Mouse (Mus musculus) testis, adult 2 months (tissue): ENCODE data around the gene Mroh7. TPM values are rescaled to one million over a fixed set of nuclear protein-coding genes. Genes with fewer than 3 reads are reported as not detected.

Experiments used
- H3K27ac ChIP-seq: fragments of 200-500 bp; 2 replicates; pipeline ENCODE4 v1.5.1; 2012; ENCODE audit warnings: low read depth, low read length; ENCODE audit not compliant: control insufficient read depth, insufficient read depth
- H3K27me3 ChIP-seq: fragments of 200-500 bp; 2 replicates; pipeline ENCODE4 v1.6.1; 2012; ENCODE audit warnings: mild to moderate bottlenecking, low read length, moderate library complexity; ENCODE audit not compliant: control insufficient read depth, insufficient read depth
- H3K36me3 ChIP-seq: fragments of 200-500 bp; 2 replicates; pipeline ENCODE4 v1.6.1; 2012; ENCODE audit warnings: mild to moderate bottlenecking, low read length; ENCODE audit not compliant: control insufficient read depth, insufficient read depth
- H3K4me1 ChIP-seq: fragments of 200-500 bp; 2 replicates; pipeline ENCODE4 v1.6.1; 2012; ENCODE audit warnings: low read length; ENCODE audit not compliant: control insufficient read depth, insufficient read depth
- H3K4me3 ChIP-seq: fragments of 200-500 bp; 2 replicates; pipeline ENCODE4 v1.5.1; 2012; ENCODE audit warnings: low read depth, mild to moderate bottlenecking, low read length, moderate library complexity, mixed read lengths; ENCODE audit not compliant: control insufficient read depth
- CTCF ChIP-seq: fragments of 200-500 bp; IDR thresholded peaks from 2 replicates; pipeline ENCODE4 v1.5.1; 2012; ENCODE audit warnings: low read depth, mild to moderate bottlenecking, inconsistent platforms, low read length, moderate library complexity; ENCODE audit not compliant: control insufficient read depth, insufficient read depth, insufficient replicate concordance
- POLR2A ChIP-seq: fragments of 200-500 bp; IDR thresholded peaks from 2 replicates; pipeline ENCODE4 v1.6.1; 2012; ENCODE audit warnings: low read depth, mild to moderate bottlenecking, inconsistent platforms, low read length, moderate library complexity; ENCODE audit not compliant: control insufficient read depth
- polyA plus RNA-seq: library from polyadenylated mRNA; depleted of rRNA; stranded (reverse); fragments of >200 nt; gene quantifications from 2 replicates; pipeline ENCODE4 v1.2.3, GENCODE M21; 2012

Gene Mroh7
- polyA plus RNA-seq, 1 experiment: 166 TPM

DNA sequence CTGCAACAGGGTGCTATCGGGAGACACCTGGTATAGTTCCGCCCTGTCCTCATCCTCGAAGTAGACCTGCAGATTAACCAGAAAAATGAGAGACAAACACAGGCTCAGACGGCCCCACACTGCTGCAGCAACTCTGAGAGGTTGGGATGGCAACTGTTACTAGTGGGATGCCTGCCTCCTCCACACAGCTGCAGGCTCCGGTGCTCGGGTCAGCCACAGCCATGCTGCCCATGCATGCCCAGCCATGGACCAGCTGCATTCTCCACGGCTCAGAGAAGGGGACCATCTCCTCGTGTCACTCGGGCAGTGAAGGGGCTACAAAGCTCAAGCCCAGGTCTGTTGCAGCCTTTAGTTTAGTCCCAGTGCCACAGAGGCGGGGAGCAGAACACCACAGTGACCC, 65.1 kb downstream of the Mroh7 start:
- no peak for TF ChIP-seq CTCF
- TF ChIP-seq POLR2A: no peak
- H3K4me1 ChIP-seq: no peaks in the 10 kb centered on the region
- no peaks in the 10 kb centered on the region for H3K27me3 ChIP-seq
- no peak overlapping the region for H3K4me3 ChIP-seq
- peaks cover 8% of the 10 kb centered on the region for H3K36me3 ChIP-seq
- no peak overlapping the region for H3K27ac ChIP-seq

GRCm38 (mm10) chr4:106665269-106665668, 65.5 kb downstream of the Mroh7 start:
- H3K36me3 ChIP-seq: peaks cover 8% of the 10 kb centered on the region
- H3K4me3 ChIP-seq: no peak overlapping the region
- no peaks in the 10 kb centered on the region for H3K4me1 ChIP-seq
- TF ChIP-seq POLR2A: no peak
- H3K27me3 ChIP-seq: no peaks in the 10 kb centered on the region
- H3K27ac ChIP-seq: no peak overlapping the region

GRCm38 (mm10) chr4:106664697-106665096, 66.0 kb downstream of the Mroh7 start:
- Histone ChIP-seq H3K27ac (no peak overlapping the region), H3K36me3 (peaks cover 7% of the 10 kb centered on the region)
- TF ChIP-seq POLR2A (no peak), CTCF (no peak)

DNA sequence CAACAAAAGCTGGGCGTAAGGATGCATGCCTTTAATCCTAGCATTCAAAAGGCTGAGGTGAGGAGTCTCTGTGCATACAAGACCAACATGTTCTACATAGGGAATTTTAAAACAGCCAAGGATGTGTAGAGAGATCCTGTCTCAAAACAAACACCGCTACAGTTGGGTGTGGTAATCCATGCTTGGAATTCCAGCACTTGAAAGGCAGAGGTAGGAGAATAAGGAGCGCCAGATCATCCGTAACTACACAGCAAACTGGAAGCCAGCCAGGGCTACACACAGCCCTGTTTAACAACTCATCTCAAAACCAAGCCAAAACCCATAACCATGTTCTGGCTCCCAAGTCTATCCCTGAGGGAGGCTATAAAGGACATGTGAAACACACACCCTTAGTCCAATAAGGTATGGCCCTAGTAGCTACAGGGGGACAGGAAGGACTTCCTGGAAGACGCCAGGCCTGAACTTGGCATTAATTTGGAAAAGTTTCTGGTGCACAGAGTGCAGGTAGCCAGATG, 66.7 kb downstream of the Mroh7 start:
- Histone ChIP-seq H3K4me3 (no peak overlapping the region), H3K4me1 (no peaks in the 10 kb centered on the region), H3K27me3 (no peaks in the 10 kb centered on the region), H3K27ac (no peak overlapping the region), H3K36me3 (peaks cover 5% of the 10 kb centered on the region)
- TF ChIP-seq CTCF: no peak
- no peak for TF ChIP-seq POLR2A

More at GRCm38 (mm10) chr4:106664697-106665096, 66.0 kb downstream of the Mroh7 start:
- Histone ChIP-seq H3K4me3 (no peak overlapping the region), H3K4me1 (no peaks in the 10 kb centered on the region), H3K27me3 (no peaks in the 10 kb centered on the region)

- Histone ChIP-seq H3K27me3 (no peaks in the 10 kb centered on the region), H3K27ac (no peak overlapping the region), H3K36me3 (peaks cover 1% of the 10 kb centered on the region; the same call in 1 of the 2 replicates), H3K4me1 (peaks cover 8% of the 10 kb centered on the region), H3K4me3 (no peak overlapping the region)
- TF ChIP-seq POLR2A: no peak
- no peak for TF ChIP-seq CTCF
Observed at GRCm38 (mm10) chr4:106655681-106656080, 75.0 kb downstream of the Mroh7 start.

DNA sequence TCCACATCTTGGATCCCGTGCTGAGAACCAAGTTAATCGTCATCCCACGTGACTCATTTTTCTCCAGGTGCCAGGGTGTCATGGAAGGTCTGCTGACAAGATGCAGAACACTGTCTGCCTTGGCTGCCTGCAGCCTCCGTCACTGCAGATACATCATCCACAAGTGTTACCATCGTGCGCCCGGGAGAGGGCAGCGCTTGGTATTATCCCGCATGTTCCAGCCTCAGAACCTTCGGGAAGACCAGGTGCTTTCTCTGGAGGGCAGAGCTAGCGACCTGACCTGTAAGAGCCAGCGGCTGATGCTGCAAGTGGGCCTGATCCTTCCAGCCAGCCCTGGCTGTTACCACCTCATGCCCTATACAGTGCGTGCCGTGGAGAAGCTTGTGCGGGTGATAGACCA, 77.7 kb downstream of the Mroh7 start:
- Histone ChIP-seq H3K27me3 (no peaks in the 10 kb centered on the region), H3K27ac (no peak overlapping the region), H3K4me3 (no peak overlapping the region), H3K4me1 (peaks cover 11% of the 10 kb centered on the region), H3K36me3 (peaks cover under 1% of the 10 kb centered on the region; the same call in 1 of the 2 replicates)
- TF ChIP-seq POLR2A (0 out of 2 replicates have a peak, but pooled peaks have one; percentile 10), CTCF (no peak)

GRCm38 (mm10) chr4:106652546-106652945, 78.2 kb downstream of the Mroh7 start:
- no peak for TF ChIP-seq POLR2A
- no peak for TF ChIP-seq CTCF
- H3K4me3 ChIP-seq: no peak overlapping the region
- H3K36me3 ChIP-seq: no peaks in the 10 kb centered on the region
- H3K27me3 ChIP-seq: no peaks in the 10 kb centered on the region
- H3K4me1 ChIP-seq: peaks cover 11% of the 10 kb centered on the region
- no peak overlapping the region for H3K27ac ChIP-seq

DNA sequence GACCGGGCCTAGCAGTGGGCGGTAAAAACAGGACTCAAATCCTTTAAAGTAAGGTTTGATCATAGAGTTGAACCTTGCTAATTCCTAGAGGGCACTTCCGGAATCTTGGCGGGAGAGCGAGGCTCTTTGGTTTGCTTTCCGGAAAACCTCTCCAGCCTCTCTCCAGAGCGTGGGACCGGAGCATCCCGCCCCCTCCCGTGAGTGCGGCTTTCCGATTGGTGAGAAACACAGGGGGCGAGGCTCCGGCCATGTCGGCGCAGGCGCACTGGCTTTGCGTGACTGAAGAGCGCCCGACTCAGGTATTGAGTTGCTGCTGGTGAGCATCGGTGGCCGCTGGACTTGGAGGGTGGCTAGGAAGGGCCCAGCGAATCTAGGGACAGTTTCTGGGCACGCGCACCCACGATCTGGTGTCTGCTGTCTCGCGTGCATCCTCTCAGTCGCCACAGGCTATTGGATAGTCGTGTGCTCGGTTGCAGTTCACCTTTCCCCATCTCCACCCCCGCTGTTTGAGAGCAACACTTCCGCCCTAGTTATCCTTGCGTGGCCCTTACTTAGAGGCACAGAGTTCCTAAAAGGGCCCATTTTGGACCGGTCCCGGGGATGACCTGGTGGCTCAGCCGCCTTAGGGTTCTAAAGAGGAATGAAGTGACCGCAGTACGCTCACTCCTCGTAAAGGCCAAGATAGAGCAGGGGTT, 79.7 kb downstream of the Mroh7 start, which contains the start of gene Pars2:
Gene Pars2, plus strand, starts transcription at position 237 of the 695 bp plus-strand sequence.
- peak within 1 kb of the TSS; percentile 59 for H3K27ac ChIP-seq
- H3K4me3 ChIP-seq: peak within 1 kb of the TSS; percentile 93
- TF ChIP-seq POLR2A (peak; percentile 91), CTCF (no peak)
- H3K4me1 ChIP-seq: peaks cover 11% of the 10 kb centered on the region
- no peaks in the 10 kb centered on the region for H3K27me3 ChIP-seq
- no peaks in the 10 kb centered on the region for H3K36me3 ChIP-seq
